Mouse (Mus musculus) thymus, adult 2 months (tissue): ENCODE data around the gene Smyd1.

ENCODE experiments used
- CTCF ChIP-seq: fragments of 200-500 bp; IDR thresholded peaks from 2 replicates; pipeline ENCODE4 v1.5.1; 2012; ENCODE audit warnings: mild to moderate bottlenecking, control low read depth, low read length, moderate library complexity, borderline replicate concordance; ENCODE audit not compliant: control insufficient read depth, poor library complexity, insufficient read depth; ENCODE audit errors: extremely low read depth
- POLR2A ChIP-seq: fragments of 200-500 bp; IDR thresholded peaks from 2 replicates; pipeline ENCODE4 v1.6.1; 2012; ENCODE audit warnings: mild to moderate bottlenecking, low read length, control low read depth, moderate library complexity; ENCODE audit not compliant: control insufficient read depth, poor library complexity, insufficient read depth; ENCODE audit errors: extremely low read depth

DNA sequence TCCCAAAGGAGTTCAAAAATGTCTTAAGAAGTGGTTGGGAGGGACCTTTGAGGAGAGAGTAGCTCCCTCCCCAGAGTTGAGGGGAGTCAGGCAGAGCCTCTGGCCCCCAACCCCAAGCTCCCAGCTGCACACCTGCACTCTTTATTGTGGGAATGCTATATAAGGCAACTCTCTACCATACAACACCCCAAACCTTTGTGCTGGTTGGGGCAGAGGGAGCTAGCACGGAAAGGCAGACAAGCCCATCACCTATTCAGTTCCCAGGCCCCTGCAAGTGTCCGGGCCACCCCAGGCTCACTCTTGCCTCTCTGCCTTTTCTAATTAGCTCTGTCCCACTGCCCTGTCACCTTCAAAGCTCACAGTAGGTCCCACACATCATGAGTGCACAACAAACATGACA, 31.7 kb upstream of the Smyd1 start:
- TF ChIP-seq POLR2A (peak; percentile 96), CTCF (no peak)
